Mouse (Mus musculus) ZHBTc4 (cell line): ENCODE results near the gene Abcb4.
"Not testable (repeated sequence)": the region's sequence is repeated elsewhere in the genome, so short reads cannot be mapped to it uniquely, and the experiment has no call there.

Experiments used
- DNase-seq: peaks from one replicate; pipeline ENCODE4 v3.0.0-alpha.2; 2011; ENCODE audit warnings: low read depth, low spot score

The Abcb4 gene

DNA sequence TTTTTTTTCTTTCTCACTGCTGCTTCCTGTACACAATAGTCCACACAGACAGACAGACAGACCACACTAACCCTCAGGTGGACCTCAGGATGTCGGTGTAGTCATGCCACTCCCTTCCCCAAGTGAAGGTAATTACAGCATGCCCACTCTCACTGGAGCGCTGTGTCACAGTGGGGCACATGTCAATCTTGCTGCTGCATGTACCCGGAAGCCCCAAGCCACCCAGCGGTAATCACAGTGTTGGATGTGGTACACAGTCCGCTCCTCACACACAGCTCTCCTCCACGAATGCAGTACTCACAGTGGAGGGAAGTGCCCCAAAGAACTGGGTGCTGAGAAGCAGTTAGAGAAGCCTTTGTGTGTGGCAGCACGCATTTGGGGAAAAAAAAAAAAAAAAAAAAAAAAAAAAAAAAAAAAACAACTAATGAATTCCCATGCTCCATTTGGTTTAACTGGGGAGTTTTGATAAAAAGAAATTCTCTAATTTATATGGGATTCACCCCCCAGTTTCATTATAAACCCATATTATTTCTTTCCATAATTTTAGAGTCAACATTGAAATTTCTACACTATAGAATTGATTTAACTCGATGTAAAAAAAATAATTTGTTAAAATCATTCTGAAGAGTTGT lies 18.2 kb downstream of the Abcb4 start:
- no peak for DNase-seq

DNA sequence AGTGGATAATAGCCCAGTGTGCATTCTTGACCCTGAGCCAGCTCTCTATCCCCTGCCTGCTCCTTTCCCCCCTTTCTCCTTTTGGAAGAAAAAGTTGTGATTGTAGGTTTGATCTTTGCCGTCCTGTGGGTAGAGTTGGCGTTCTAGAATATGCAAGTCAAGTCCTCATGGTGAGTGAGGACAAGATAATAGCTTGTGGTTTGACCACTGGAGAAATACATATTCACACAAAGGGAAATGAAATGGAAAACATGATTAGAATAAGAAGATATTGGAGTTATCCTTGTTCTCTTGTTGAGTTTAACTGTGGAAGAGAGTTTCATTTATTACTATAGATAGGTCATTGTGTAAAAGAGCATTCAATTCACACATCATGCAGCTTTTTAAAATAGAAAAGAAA lies 22.9 kb downstream of the Abcb4 start:
- no peak for DNase-seq

DNA sequence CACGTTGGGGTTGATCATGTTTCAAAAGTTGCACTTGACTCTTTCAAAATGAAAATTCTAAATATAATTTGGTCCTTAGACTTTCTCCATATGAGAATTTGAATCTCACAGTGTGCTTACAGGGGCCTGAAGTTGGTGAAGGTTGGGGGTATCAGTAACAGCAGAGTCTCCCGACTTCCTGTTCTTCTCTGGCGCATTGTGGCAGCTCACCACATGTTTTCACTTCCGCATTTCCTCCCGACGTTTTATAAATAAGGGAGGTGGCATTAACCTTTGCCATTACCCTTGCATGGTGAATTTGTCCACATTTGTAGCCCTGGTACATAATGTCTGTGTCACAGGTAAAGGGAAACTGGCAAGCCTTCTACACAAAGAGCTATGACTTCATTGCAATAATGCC lies 23.6 kb downstream of the Abcb4 start:
- DNase-seq: no peak

DNA sequence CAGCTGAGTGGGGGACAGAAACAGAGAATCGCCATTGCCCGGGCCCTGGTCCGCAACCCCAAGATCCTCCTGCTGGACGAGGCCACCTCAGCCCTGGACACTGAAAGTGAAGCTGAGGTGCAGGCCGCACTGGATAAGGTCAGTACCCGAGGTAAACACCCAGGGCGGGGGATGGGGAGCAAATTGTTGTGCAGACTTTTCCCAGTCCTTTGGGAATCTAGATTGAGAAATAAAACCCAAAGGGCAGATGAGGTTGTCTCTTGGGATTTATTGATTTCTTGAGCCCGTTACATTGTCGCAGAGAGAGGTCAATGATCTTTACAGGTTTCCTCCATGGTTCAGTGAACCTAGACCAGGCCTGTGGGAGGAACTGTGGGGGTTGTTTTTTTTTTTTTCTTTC lies 34.9 kb downstream of the Abcb4 start:
- DNase-seq: no peak

DNA sequence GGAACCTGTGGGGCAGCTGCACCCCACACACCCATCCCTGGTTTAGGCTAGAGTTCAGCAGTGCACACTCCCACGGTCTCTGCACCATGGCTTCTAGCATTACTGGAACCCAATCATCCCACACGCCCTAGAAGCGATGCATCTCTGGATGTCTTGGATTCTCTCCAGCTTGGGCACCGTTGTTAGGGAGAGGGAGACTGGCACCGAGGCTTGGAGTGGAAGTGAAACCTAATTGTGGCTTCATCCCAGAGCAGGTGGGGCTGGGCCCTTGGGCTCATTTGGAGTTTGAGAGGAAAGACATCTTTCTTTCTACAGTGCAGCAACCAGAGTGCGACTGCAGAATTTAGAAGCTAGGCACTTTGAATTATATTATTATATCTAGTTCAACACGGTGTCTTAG lies 44.4 kb downstream of the Abcb4 start:
- DNase-seq: no peak

DNA sequence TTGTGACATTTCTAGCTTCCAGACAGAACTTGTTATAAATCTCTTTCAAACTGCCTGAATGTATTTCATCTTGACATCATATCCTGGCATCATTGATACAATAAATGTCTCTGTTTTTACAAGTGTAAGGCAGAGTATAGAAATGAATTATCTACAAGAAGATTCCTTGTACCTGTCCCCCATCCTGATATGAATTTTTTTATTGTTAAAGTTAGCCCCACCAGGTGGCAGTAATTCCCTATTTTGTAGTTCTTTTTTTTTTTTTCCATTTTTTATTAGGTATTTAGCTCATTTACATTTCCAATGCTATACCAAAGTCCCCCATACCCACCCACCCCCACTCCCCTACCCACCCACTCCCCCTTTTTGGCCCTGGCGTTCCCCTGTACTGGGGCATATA lies 47.7 kb downstream of the Abcb4 start:
- not testable (repeated sequence) for DNase-seq

DNA sequence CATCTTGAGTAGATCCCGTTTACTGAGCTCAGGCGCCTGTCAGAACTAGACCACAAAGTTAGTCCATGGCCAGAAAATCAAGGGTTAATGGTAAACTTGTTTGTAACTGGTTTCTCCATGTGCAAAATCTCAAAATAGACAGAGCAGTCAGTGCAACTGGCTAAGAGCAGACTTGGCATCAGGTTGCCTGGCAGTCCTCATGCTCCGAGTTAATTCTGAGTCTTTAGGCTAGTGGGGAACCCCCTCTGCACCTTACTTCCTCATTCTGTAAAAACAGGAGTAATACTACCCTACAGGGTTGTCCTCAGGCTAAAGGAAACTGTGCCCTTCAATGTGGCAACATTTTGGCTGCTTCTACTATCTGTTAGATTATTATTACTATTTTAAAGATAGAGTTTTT lies 50.3 kb downstream of the Abcb4 start:
- DNase-seq: no peak

DNA sequence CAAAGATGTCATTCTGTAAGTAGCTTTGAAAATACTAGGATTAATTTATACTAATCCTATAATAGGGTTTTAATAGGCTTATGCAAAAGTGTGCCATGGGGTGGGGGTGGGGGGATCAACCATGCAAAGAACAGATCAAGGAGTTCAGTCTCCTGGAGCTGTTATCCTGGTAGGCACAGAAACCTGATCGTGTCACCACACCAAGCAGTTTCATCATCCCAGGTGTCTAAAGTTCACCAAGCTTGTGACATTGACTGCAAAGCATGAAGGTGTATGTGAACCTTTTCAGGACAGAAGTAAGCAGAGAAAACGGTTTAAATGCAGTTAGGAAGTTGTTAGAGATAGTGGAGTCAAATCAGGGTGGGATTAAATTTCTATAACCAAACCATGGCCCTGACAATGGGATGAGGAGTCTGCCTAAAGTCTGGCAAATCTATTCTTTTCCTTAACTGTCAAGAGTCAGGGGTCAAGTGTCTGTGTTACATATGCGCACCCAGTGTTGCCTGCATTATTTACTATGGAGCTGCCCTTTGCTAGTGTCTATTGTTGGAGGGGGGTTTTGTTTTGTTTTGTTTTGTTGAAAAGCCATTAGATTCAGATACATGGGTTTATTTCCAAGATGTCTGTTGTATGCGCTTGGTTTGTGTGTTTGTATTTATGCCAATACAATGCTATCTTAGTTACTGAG lies 54.0 kb downstream of the Abcb4 start:
- no peak for DNase-seq

- no peak for DNase-seq
Observed at GRCm38 (mm10) chr5:8953660-8954059, 60.1 kb downstream of the Abcb4 start.

DNA sequence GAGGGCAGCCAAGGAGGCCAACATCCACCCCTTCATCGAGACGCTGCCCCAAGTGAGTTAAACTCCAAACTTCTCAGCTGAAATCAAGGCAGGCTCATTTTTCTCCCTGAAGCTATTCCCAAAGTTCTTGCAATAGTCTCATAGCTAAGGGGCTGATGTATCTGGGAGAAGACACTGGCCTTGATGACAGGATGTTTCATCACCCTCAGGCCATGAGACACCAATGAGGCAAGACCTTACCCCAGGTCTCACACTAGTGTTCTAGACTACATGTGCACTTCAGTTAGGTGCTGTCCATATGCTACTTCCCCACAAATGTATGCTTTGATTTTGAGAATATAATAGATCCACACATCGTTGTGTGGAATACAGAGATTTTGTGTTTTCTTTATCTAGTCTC lies 62.0 kb downstream of the Abcb4 start:
- DNase-seq: no peak

DNA sequence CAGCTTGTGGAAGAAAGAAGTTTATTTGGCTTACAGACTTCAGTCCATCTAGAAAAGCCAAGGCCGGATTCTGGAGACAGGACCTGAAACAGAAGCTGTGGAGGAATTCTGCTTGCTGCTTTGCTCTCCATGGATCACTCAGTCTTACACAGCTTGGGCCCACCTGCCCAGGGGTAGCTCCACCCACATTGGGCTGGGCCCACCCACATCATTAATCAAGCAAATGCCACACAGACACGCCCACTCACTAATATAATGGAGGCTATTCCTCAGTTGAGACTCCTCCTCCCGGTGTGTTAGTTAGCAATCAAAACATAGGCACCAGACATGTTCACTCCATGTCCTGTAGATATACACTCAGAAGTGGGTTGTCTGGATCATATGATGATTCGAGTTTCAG lies 67.0 kb downstream of the Abcb4 start:
- peak; percentile 25 for DNase-seq

DNA sequence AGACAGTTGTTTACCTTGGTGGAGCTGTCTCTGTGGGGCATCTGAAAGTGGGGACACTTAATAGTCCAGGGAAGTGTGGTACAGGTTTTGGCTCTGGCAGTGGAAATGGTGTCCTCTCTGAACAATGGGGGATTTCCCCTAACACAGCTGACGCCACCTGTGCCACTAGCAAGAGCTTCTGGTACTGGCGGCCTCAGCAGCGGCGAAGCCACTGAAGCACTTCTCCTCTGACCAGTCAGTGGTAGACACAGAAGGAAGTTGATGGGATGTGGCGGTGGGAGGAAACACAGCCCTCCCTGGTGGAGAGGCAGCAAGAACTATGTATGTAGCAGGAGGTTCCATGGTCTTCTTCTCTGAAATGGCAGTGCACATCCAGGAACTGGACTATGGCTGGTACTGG lies 71.0 kb downstream of the Abcb4 start:
- no peak for DNase-seq

GRCm38 (mm10) chr5:8970694-8971093 lies 77.2 kb downstream of the Abcb4 start:
- no peak for DNase-seq

- DNase-seq: no peak
Observed at GRCm38 (mm10) chr5:8972355-8972754, 78.8 kb downstream of the Abcb4 start.

DNA sequence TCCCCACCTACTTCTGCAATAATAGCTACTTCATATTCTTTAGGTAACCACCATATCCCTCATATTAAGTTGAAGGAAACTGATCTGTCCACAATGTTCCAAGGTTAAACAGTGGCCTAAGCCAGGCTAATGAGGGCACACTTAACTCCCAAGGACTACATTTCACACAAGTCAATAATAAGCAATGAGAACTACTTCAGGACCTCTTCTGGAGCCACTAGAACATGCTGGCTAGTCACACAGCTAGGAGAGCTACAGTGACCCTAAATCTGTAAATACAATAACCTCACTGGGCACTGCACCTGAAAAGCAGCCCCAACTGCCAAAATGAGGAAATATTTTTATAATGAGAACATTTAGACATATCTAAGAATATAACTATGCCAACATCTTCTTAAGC lies 81.2 kb downstream of the Abcb4 start:
- DNase-seq: no peak

DNA sequence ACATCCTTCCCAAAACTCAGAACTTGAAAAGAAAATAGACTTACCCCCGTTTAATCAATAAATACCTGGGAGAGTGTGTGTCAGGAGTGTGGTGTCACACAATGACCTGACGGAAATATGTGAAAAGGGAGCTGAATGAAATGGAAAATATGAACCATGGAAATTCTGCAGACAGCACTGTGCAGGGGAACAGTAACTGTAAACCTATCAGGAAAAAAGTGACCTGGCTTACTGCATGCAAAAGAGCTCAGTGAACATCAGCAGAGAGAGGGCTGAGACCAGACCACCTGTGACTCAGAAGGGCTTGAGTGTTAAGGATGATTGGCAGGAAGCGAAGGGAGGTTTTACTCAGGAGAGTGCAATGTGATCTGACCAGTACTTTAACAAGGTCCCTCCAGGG lies 92.0 kb downstream of the Abcb4 start:
- no peak for DNase-seq

DNA sequence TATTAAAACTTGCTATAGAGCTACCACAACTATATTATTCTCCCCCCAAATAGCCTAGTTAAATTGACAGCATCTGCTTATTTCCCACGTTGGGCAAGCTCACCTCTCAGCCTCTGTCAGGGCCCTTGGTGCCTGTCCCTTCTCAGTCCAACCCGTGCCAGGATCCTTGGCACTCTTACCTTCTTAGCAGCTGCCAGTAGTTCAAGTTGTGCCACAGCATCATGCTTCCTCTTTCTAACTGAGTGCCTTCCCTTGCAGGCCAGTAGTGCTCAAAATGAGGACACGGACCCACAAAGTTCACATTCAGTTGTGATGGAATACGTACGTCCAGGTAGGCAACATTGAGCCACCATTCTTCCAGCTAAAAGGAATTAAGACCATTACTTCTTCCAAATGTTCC lies 94.4 kb downstream of the Abcb4 start:
- no peak for DNase-seq

DNA sequence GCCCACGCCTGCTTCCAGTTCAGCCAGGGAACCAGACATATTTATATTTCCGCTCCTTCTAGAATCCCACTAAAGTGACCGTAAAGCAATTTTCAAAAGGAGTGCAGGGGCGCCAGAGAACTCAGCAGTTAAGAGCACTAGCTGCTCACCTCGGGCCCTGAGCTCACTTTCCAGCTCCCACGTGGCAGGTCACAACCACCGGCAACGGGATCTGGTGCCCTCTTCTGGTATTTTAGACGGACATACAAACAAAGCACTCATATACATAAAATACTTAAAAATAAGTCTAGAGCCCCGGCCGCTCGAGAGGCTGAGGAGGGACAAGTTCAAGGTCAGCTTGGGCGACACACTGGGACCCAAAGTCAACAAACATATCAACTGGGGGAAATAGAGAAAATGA lies 97.0 kb downstream of the Abcb4 start:
- DNase-seq: peak; percentile 56

GRCm38 (mm10) chr5:8991626-8992025 lies 98.1 kb downstream of the Abcb4 start:
- DNase-seq: peak; percentile 83

DNA sequence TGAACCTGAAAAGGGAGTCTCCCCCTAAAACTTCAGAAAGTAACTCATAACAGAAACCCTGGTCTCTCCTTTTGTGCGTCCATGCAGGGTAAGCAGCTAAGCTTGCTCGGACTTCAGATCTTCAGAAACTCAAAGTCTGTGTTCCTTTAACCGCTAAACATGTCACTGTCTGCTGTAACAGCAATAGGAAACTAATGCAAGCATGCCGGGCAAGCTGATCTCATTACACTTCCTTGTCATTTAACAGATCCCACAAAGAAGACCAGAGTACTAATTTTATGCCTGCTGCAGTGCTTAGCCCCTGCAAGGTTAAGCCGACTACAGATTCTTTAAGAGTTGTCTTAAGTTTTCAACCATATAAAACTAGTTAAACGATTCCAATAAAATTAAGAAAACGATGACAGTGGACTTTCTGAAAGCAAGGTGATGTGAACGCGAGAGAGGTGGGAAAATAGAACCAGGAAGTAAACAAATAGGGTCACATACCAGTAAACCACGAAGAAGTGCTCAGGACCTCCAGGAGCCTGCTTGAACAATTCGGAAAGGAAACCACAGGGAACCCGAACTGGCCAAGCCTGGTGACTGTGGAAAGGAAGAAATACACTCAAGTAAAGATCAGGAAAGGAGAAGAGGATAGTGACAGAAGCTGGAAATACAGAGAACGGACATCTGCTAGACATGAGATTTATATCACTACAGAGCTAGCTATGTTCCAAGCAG lies 102.6 kb downstream of the Abcb4 start:
- DNase-seq: no peak

GRCm38 (mm10) chr5:8996686-8997512 lies 103.4 kb downstream of the Abcb4 start, which contains the start of gene Crot:
Gene Crot, minus strand, starts transcription at chr5:8997324.
- DNase-seq: peak; percentile 97

DNA sequence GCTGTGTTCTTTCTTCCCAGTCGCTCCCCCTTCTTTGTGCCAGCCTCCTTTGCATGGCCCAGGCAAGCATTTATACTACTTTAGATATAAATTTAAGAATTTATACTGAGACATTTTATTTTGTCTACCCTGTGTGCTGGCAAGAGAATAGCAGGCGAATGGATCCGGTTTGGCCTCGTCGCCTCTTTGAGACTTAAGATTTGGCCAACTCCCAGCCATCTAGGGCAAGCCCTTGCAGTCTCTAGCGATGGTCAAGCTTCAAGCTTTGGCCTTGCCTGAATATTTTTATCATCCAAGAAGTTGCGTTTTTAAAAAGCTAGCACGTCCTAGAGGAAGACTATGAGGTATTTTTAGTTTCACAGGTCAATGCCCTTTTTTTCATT lies 104.0 kb downstream of the Abcb4 start:
- no peak for DNase-seq
